Mouse (Mus musculus): ENCODE measurements around the gene Kat6b. TPM values are rescaled to one million over a fixed set of nuclear protein-coding genes. Genes with fewer than 3 reads are reported as not detected.

Gene Kat6b
- polyA plus RNA-seq, 1 experiment from 2014 or later: 7.2 TPM

- Histone ChIP-seq H3K4me1 (replicated peaks; ENCODE audit: insufficient read depth, low read length) (no peaks in the 10 kb centered on the region), H3K36me3 (ENCODE audit: insufficient read depth, low read length) (peaks cover 4% of the 10 kb centered on the region; the same call in 1 of the 2 replicates), H3K27ac (no peak overlapping the region), H3K9ac (ENCODE audit: low read depth, low read length) (no peak overlapping the region), H3K4me2 (ENCODE audit: low read length) (no peak overlapping the region), H3K9me3 (replicated peaks; ENCODE audit: low read length) (no peaks in the 10 kb centered on the region), H3K27me3 (ENCODE audit: insufficient read depth, low read length) (no peaks in the 10 kb centered on the region), H3K4me3 (replicated peaks; ENCODE audit: low read depth, low read length) (no peak overlapping the region)
- 91% methylated on average over 3 of the region's 3 CpGs for WGBS
- TF ChIP-seq CTCF (IDR thresholded peaks at IDR 0.05; ENCODE audit: low read depth): no peak
- no peak for DNase-seq (ENCODE audit: low spot score)
- no peak for ATAC-seq (replicated peaks; ENCODE audit: low FRiP score, low read depth)
These were observed 58.5 kb downstream of the Kat6b start for GRCm38 (mm10) chr14:21539731-21540130.

DNA sequence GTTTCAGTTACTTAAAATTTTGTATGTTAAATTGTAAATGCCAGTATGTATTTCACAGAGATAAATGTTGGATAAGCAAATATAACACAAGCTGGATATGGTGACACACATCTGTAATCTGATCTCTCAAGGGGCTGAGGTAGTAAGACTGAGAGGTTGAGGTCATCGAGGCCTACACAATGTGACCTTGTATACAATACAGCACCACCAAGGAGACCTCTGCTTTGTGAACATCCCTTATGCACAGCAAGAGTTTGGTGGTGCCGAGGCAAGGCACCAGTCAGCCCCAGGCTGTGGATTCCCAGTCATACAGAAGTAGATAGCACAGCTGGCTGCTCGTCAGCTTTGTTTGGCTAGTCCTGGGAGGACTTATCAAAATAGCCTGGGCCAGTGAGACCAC, 59.1 kb downstream of the Kat6b start:
- H3K36me3 ChIP-seq (ENCODE audit: insufficient read depth, low read length): peaks cover 4% of the 10 kb centered on the region; the same call in 1 of the 2 replicates
- DNase-seq (ENCODE audit: low spot score) (no peak), ATAC-seq (replicated peaks; ENCODE audit: low FRiP score, low read depth) (no peak)
- no peak for TF ChIP-seq CTCF (IDR thresholded peaks at IDR 0.05; ENCODE audit: low read depth)
- H3K4me3 ChIP-seq (replicated peaks; ENCODE audit: low read depth, low read length): no peak overlapping the region
- no peaks in the 10 kb centered on the region for H3K27me3 ChIP-seq (ENCODE audit: insufficient read depth, low read length)
- H3K4me1 ChIP-seq (replicated peaks; ENCODE audit: insufficient read depth, low read length): peaks cover 3% of the 10 kb centered on the region
- H3K4me2 ChIP-seq (ENCODE audit: low read length): no peak overlapping the region
- H3K9ac ChIP-seq (ENCODE audit: low read depth, low read length): no peak overlapping the region
- WGBS: 52% methylated on average over 3 of the region's 3 CpGs
- H3K27ac ChIP-seq: no peak overlapping the region
- no peaks in the 10 kb centered on the region for H3K9me3 ChIP-seq (replicated peaks; ENCODE audit: low read length)

DNA sequence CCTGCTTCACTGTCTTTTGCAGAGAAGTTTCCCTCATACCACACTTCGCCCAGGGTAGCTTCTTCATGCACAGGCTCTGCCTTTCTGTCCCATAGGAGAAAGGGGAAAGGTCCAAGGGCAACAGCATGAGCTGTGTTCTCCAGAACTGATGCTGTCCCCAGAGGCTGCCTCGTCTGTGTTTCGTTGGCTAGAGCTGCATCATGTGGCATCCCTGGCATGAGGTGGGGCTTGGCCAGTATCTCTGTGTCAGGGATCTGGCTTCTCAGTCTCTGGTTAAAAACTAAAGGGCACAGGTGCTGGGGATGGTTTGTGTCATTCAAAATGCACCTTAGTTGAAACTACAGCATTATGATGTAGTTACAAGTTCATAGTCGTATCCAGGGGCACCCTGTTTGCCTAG, 64.3 kb downstream of the Kat6b start:
- H3K4me2 ChIP-seq (ENCODE audit: low read length): no peak overlapping the region
- no peak overlapping the region for H3K9ac ChIP-seq (ENCODE audit: low read depth, low read length)
- ATAC-seq (replicated peaks; ENCODE audit: low FRiP score, low read depth): no peak
- H3K4me3 ChIP-seq (replicated peaks; ENCODE audit: low read depth, low read length): no peak overlapping the region
- no peaks in the 10 kb centered on the region for H3K27me3 ChIP-seq (ENCODE audit: insufficient read depth, low read length)
- H3K4me1 ChIP-seq (replicated peaks; ENCODE audit: insufficient read depth, low read length): peaks cover 13% of the 10 kb centered on the region
- no peak overlapping the region for H3K27ac ChIP-seq
- 72% methylated on average over 4 of the region's 4 CpGs for WGBS
- no peak for TF ChIP-seq CTCF (IDR thresholded peaks at IDR 0.05; ENCODE audit: low read depth)
- H3K9me3 ChIP-seq (replicated peaks; ENCODE audit: low read length): no peaks in the 10 kb centered on the region
- peaks cover 4% of the 10 kb centered on the region; the same call in 1 of the 2 replicates for H3K36me3 ChIP-seq (ENCODE audit: insufficient read depth, low read length)
- DNase-seq (ENCODE audit: low spot score): no peak

- H3K9ac ChIP-seq (ENCODE audit: low read depth, low read length): no peak overlapping the region
- no peak overlapping the region for H3K4me2 ChIP-seq (ENCODE audit: low read length)
- peaks cover 4% of the 10 kb centered on the region; the same call in 1 of the 2 replicates for H3K36me3 ChIP-seq (ENCODE audit: insufficient read depth, low read length)
- no peak for DNase-seq (ENCODE audit: low spot score)
- 55% methylated on average over 3 of the region's 3 CpGs for WGBS
- peaks cover 16% of the 10 kb centered on the region for H3K4me1 ChIP-seq (replicated peaks; ENCODE audit: insufficient read depth, low read length)
- TF ChIP-seq CTCF (IDR thresholded peaks at IDR 0.05; ENCODE audit: low read depth): no peak
- no peak for ATAC-seq (replicated peaks; ENCODE audit: low FRiP score, low read depth)
- no peaks in the 10 kb centered on the region for H3K9me3 ChIP-seq (replicated peaks; ENCODE audit: low read length)
- H3K4me3 ChIP-seq (replicated peaks; ENCODE audit: low read depth, low read length): no peak overlapping the region
- H3K27ac ChIP-seq: no peak overlapping the region
- H3K27me3 ChIP-seq (ENCODE audit: insufficient read depth, low read length): no peaks in the 10 kb centered on the region
These were observed 65.1 kb downstream of the Kat6b start for GRCm38 (mm10) chr14:21546351-21546750.

DNA sequence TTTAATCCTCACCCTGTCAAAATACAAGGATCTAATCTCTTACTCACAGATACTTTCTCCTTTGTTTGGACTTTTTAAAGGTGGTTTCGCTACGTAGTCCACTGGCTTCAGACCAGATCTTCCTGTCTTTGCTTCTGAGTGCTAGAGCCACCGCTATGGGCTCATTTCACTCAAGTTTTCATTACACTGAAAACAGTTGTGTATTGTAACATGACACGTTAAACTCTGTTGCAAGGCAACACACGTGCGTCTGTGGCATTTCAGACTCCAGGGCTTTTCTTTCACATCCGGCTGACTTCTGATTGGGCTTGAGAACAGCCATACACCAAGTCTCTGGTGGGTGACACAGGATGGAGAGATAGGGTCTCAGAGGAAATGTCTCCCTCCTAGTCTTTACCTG, 66.1 kb downstream of the Kat6b start:
- ATAC-seq (replicated peaks; ENCODE audit: low FRiP score, low read depth): no peak
- Histone ChIP-seq H3K4me2 (ENCODE audit: low read length) (no peak overlapping the region), H3K4me1 (replicated peaks; ENCODE audit: insufficient read depth, low read length) (peaks cover 20% of the 10 kb centered on the region), H3K27ac (no peak overlapping the region), H3K9me3 (replicated peaks; ENCODE audit: low read length) (no peaks in the 10 kb centered on the region), H3K4me3 (replicated peaks; ENCODE audit: low read depth, low read length) (no peak overlapping the region), H3K9ac (ENCODE audit: low read depth, low read length) (no peak overlapping the region), H3K36me3 (ENCODE audit: insufficient read depth, low read length) (peaks cover 1% of the 10 kb centered on the region; the same call in 1 of the 2 replicates), H3K27me3 (ENCODE audit: insufficient read depth, low read length) (no peaks in the 10 kb centered on the region)
- no peak for TF ChIP-seq CTCF (IDR thresholded peaks at IDR 0.05; ENCODE audit: low read depth)
- 37% methylated on average over 7 of the region's 7 CpGs for WGBS
- DNase-seq (ENCODE audit: low spot score): peak; percentile 50

DNA sequence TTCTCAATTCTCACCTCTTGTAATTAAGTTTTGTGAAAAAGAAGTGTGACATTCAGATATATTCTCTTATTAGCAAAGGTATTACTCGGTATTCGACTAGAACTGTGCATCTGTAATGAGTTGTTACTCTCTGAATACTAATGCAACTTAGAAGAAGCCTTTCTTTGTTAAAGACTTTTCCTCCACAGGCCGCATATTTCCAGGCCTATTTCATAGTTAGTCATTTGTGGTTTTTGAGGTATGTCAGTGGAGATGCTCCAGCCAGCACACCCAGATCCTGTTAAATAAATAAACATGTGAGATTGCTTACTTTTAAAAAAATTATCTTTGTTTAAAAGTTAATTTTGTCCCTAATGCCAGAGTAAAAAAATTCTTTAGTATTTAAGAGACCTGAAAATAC, 66.7 kb downstream of the Kat6b start:
- 78% methylated on average over 3 of the region's 3 CpGs for WGBS
- TF ChIP-seq CTCF (IDR thresholded peaks at IDR 0.05; ENCODE audit: low read depth): no peak
- Histone ChIP-seq H3K9ac (ENCODE audit: low read depth, low read length) (no peak overlapping the region), H3K36me3 (ENCODE audit: insufficient read depth, low read length) (no peaks in the 10 kb centered on the region), H3K27me3 (ENCODE audit: insufficient read depth, low read length) (no peaks in the 10 kb centered on the region), H3K4me3 (replicated peaks; ENCODE audit: low read depth, low read length) (no peak overlapping the region), H3K9me3 (replicated peaks; ENCODE audit: low read length) (no peaks in the 10 kb centered on the region), H3K27ac (no peak overlapping the region), H3K4me1 (replicated peaks; ENCODE audit: insufficient read depth, low read length) (peaks cover 21% of the 10 kb centered on the region), H3K4me2 (ENCODE audit: low read length) (no peak overlapping the region)
- no peak for DNase-seq (ENCODE audit: low spot score)
- no peak for ATAC-seq (replicated peaks; ENCODE audit: low FRiP score, low read depth)

DNA sequence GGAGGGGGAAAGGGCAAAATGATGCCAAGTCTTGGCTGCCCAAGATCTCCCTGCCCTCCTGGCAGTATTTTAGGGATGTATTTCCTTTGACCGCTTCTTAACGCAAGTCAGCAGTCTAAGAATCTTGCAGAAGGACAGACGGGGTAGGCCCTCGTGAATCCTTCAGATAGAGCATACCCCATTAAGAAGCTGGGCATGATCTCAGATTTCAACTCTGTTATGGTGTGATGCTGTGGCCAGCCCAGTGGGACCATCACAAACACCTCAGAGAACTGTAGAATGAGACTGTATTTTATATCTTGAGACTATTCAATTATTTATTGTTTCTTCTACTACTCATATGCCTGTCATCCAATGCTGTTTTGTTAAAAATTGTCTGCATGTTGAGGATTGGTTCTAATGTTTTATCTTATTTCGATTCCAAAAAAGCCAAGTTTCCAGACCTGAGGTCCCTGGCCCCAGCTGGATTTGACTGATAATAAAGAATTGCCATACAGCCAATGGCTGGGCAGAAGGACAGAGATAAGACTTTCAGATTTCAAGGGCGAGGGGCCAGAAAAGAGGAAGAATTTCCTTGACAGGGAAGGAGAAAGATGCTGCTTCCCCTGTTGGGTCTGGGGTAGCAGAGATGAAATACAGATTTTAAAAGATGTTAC, 67.8 kb downstream of the Kat6b start:
- no peak for TF ChIP-seq CTCF (IDR thresholded peaks at IDR 0.05; ENCODE audit: low read depth)
- H3K9me3 ChIP-seq (replicated peaks; ENCODE audit: low read length): no peaks in the 10 kb centered on the region
- no peak overlapping the region for H3K27ac ChIP-seq
- H3K36me3 ChIP-seq (ENCODE audit: insufficient read depth, low read length): no peaks in the 10 kb centered on the region
- 78% methylated on average over 6 of the region's 6 CpGs for WGBS
- H3K9ac ChIP-seq (ENCODE audit: low read depth, low read length): no peak overlapping the region
- H3K4me2 ChIP-seq (ENCODE audit: low read length): no peak overlapping the region
- no peak for ATAC-seq (replicated peaks; ENCODE audit: low FRiP score, low read depth)
- H3K4me1 ChIP-seq (replicated peaks; ENCODE audit: insufficient read depth, low read length): peaks cover 23% of the 10 kb centered on the region
- no peaks in the 10 kb centered on the region for H3K27me3 ChIP-seq (ENCODE audit: insufficient read depth, low read length)
- H3K4me3 ChIP-seq (replicated peaks; ENCODE audit: low read depth, low read length): no peak overlapping the region
- no peak for DNase-seq (ENCODE audit: low spot score)

Measured in kidney, postnatal 0 days (tissue).